Mouse (Mus musculus) G1E (cell line): ENCODE measurements around the gene Prtn3.

ENCODE experiments used
- CTCF ChIP-seq: IDR thresholded peaks from 2 replicates; pipeline ENCODE4 v1.5.1; 2012; ENCODE audit warnings: low read depth, low read length, inconsistent platforms, mixed read lengths
- GATA1 ChIP-seq: IDR thresholded peaks from 2 replicates; pipeline ENCODE4 v1.6.1; 2012; ENCODE audit warnings: borderline replicate concordance, low read length, inconsistent platforms, mixed read lengths
- POLR2AphosphoS5 ChIP-seq: IDR thresholded peaks from 2 replicates; pipeline ENCODE4 v1.6.1; 2012; ENCODE audit warnings: low read depth, low read length, inconsistent platforms; ENCODE audit not compliant: insufficient replicate concordance
- TAL1 ChIP-seq: conservative IDR thresholded peaks from 2 replicates; pipeline ENCODE4 v1.6.1; 2012; ENCODE audit warnings: low read depth, low read length, inconsistent platforms, mixed read lengths

- TF ChIP-seq CTCF (no peak), TAL1 (no peak), GATA1 (no peak), POLR2AphosphoS5 (no peak)
Observed at GRCm38 (mm10) chr10:79908167-79909091, 34.2 kb downstream of the Prtn3 start, which contains the start of gene Med16.
